Mouse (Mus musculus) embryonic facial prominence, embryonic 13.5 days (tissue): Measurements from ENCODE around the gene Rab20. TPM values are rescaled to one million over a fixed set of nuclear protein-coding genes. Genes with fewer than 3 reads are reported as not detected.
"Not testable (repeated sequence)": the region's sequence is repeated elsewhere in the genome, so short reads cannot be mapped to it uniquely, and the experiment has no call there.

ENCODE experiments used
- ATAC-seq: fragments of 200-750 bp; cut with Nextera tagmentation; 2 replicates; pipeline ENCODE4 v1.8.0; 2017; ENCODE audit warnings: low read depth; ENCODE audit not compliant: insufficient number of reproducible peaks, insufficient read depth, low FRiP score, low TSS enrichment
- H3K27ac ChIP-seq: fragments of 300-500 bp; sonication (generic); 2 replicates; pipeline ENCODE4 v1.5.1; 2015; ENCODE audit warnings: moderate library complexity, mild to moderate bottlenecking, inconsistent platforms
- H3K27me3 ChIP-seq: fragments of 300-500 bp; sonication (generic); 2 replicates; pipeline ENCODE4 v1.6.1; 2015; ENCODE audit warnings: mild to moderate bottlenecking, inconsistent platforms
- H3K36me3 ChIP-seq: fragments of 300-500 bp; sonication (generic); 2 replicates; pipeline ENCODE4 v1.6.1; 2015; ENCODE audit warnings: mild to moderate bottlenecking, inconsistent platforms
- H3K4me1 ChIP-seq: fragments of 300-500 bp; sonication (generic); 2 replicates; pipeline ENCODE4 v1.6.1; 2015; ENCODE audit warnings: inconsistent platforms
- H3K4me2 ChIP-seq: fragments of 300-500 bp; sonication (generic); 2 replicates; pipeline ENCODE4 v1.6.1; 2015; ENCODE audit warnings: moderate library complexity, mild to moderate bottlenecking, inconsistent platforms
- H3K4me3 ChIP-seq: fragments of 300-500 bp; sonication (generic); 2 replicates; pipeline ENCODE4 v1.5.1; 2015; ENCODE audit warnings: mild to moderate bottlenecking, inconsistent platforms
- H3K9ac ChIP-seq: fragments of 300-500 bp; sonication (generic); 2 replicates; pipeline ENCODE4 v1.6.1; 2015; ENCODE audit warnings: mild to moderate bottlenecking, inconsistent platforms
- H3K9me3 ChIP-seq: fragments of 300-500 bp; sonication (generic); 2 replicates; pipeline ENCODE4 v1.6.1; 2016; ENCODE audit warnings: inconsistent platforms
- WGBS: fragments of 180-500 bp; shearing (Covaris S2); methylation state at CpG from one replicate; pipeline ENCODE4 v1.1.7; 2015; ENCODE audit warnings: mixed read lengths; 5-methylcytosine and 5-hydroxymethylcytosine counted together
- polyA plus RNA-seq: library from polyadenylated mRNA; unstranded; fragments of >200 nt; fragmentation: Nextera tagmentation; extraction: Ambion mirVana; gene quantifications from 2 replicates; pipeline ENCODE4 v1.2.1, GENCODE M21; 2015

Gene Rab20
- polyA plus RNA-seq, 1 experiment from 2014 or later: 0.67 TPM

- Histone ChIP-seq H3K27me3 (peaks cover 88% of the 10 kb centered on the region), H3K9me3 (no peaks in the 10 kb centered on the region), H3K27ac (no peak overlapping the region), H3K4me1 (peaks cover 34% of the 10 kb centered on the region), H3K4me2 (peak overlapping the region; percentile 99), H3K4me3 (peak overlapping the region; percentile 56), H3K9ac (0 out of 2 replicates have a peak overlapping the region, but pooled peaks have one; percentile 11), H3K36me3 (no peaks in the 10 kb centered on the region)
- ATAC-seq: no peak
- WGBS: 1% methylated on average over 23 of the region's 23 CpGs
These were observed 457 bp upstream of the Rab20 start for GRCm38 (mm10) chr8:11478807-11479527.

GRCm38 (mm10) chr8:11477178-11477553 lies 1.3 kb downstream of the Rab20 start:
- no peaks in the 10 kb centered on the region for H3K9me3 ChIP-seq
- peak overlapping the region; percentile 99 for H3K4me2 ChIP-seq
- peaks cover 96% of the 10 kb centered on the region for H3K27me3 ChIP-seq
- no peak overlapping the region for H3K27ac ChIP-seq
- peak overlapping the region; percentile 56 for H3K4me3 ChIP-seq
- WGBS: 4% methylated on average over 9 of the region's 9 CpGs
- no peaks in the 10 kb centered on the region for H3K36me3 ChIP-seq
- H3K9ac ChIP-seq: no peak overlapping the region
- peaks cover 34% of the 10 kb centered on the region for H3K4me1 ChIP-seq
- ATAC-seq: no peak

GRCm38 (mm10) chr8:11476338-11477177 lies 2.0 kb downstream of the Rab20 start:
- peak overlapping the region; percentile 99 for H3K4me2 ChIP-seq
- H3K27ac ChIP-seq: no peak overlapping the region
- no peaks in the 10 kb centered on the region for H3K36me3 ChIP-seq
- no peak overlapping the region for H3K9ac ChIP-seq
- peaks cover 34% of the 10 kb centered on the region for H3K4me1 ChIP-seq
- 5% methylated on average over 24 of the region's 24 CpGs for WGBS
- peaks cover 96% of the 10 kb centered on the region for H3K27me3 ChIP-seq
- ATAC-seq: no peak
- no peaks in the 10 kb centered on the region for H3K9me3 ChIP-seq
- H3K4me3 ChIP-seq: peak overlapping the region; percentile 56

- no peaks in the 10 kb centered on the region for H3K36me3 ChIP-seq
- no peak overlapping the region for H3K9ac ChIP-seq
- H3K4me2 ChIP-seq: no peak overlapping the region
- no peak overlapping the region for H3K27ac ChIP-seq
- peaks cover 34% of the 10 kb centered on the region for H3K4me1 ChIP-seq
- ATAC-seq: no peak
- no peaks in the 10 kb centered on the region for H3K9me3 ChIP-seq
- peaks cover 93% of the 10 kb centered on the region for H3K27me3 ChIP-seq
- H3K4me3 ChIP-seq: no peak overlapping the region
- WGBS: 23% methylated on average over 2 of the region's 2 CpGs
These were observed 2.6 kb downstream of the Rab20 start for GRCm38 (mm10) chr8:11475876-11476275.

GRCm38 (mm10) chr8:11475397-11475796 lies 3.1 kb downstream of the Rab20 start:
- no peaks in the 10 kb centered on the region for H3K36me3 ChIP-seq
- H3K27ac ChIP-seq: no peak overlapping the region
- no peak overlapping the region for H3K4me2 ChIP-seq
- H3K4me1 ChIP-seq: peaks cover 34% of the 10 kb centered on the region
- 9% methylated on average over 9 of the region's 10 CpGs for WGBS
- H3K9me3 ChIP-seq: no peaks in the 10 kb centered on the region
- no peak overlapping the region for H3K9ac ChIP-seq
- H3K4me3 ChIP-seq: no peak overlapping the region
- ATAC-seq: no peak
- H3K27me3 ChIP-seq: peaks cover 91% of the 10 kb centered on the region

- Histone ChIP-seq H3K4me1 (peaks cover 19% of the 10 kb centered on the region), H3K9ac (no peak overlapping the region)
These were observed 5.4 kb downstream of the Rab20 start for GRCm38 (mm10) chr8:11473072-11473471.

GRCm38 (mm10) chr8:11471309-11471708 lies 7.2 kb downstream of the Rab20 start:
- WGBS: 39% methylated on average over 8 of the region's 8 CpGs
- H3K36me3 ChIP-seq: no peaks in the 10 kb centered on the region
- peaks cover 50% of the 10 kb centered on the region for H3K27me3 ChIP-seq

More at GRCm38 (mm10) chr8:11473072-11473471, 5.4 kb downstream of the Rab20 start:
- H3K27ac ChIP-seq: no peak overlapping the region
- no peak for ATAC-seq
- no peak overlapping the region for H3K4me2 ChIP-seq
- peaks cover 68% of the 10 kb centered on the region for H3K27me3 ChIP-seq
- H3K36me3 ChIP-seq: no peaks in the 10 kb centered on the region
- 32% methylated on average over 4 of the region's 4 CpGs for WGBS
- H3K9me3 ChIP-seq: no peaks in the 10 kb centered on the region
- no peak overlapping the region for H3K4me3 ChIP-seq

GRCm38 (mm10) chr8:11470694-11471093 lies 7.8 kb downstream of the Rab20 start:
- no peak overlapping the region for H3K4me2 ChIP-seq
- ATAC-seq: no peak
- H3K4me1 ChIP-seq: 0 out of 2 replicates have a peak, but pooled peaks cover 13% of the 10 kb centered on the region
- WGBS: 71% methylated on average over 7 of the region's 7 CpGs
- no peak overlapping the region for H3K27ac ChIP-seq
- H3K9me3 ChIP-seq: no peaks in the 10 kb centered on the region
- no peaks in the 10 kb centered on the region for H3K36me3 ChIP-seq
- H3K9ac ChIP-seq: no peak overlapping the region
- H3K27me3 ChIP-seq: peaks cover 44% of the 10 kb centered on the region
- H3K4me3 ChIP-seq: no peak overlapping the region

More at GRCm38 (mm10) chr8:11471309-11471708, 7.2 kb downstream of the Rab20 start:
- no peak overlapping the region for H3K4me2 ChIP-seq
- H3K27ac ChIP-seq: no peak overlapping the region
- no peak overlapping the region for H3K9ac ChIP-seq
- ATAC-seq: no peak
- no peaks in the 10 kb centered on the region for H3K9me3 ChIP-seq
- peaks cover 9% of the 10 kb centered on the region for H3K4me1 ChIP-seq
- H3K4me3 ChIP-seq: no peak overlapping the region

DNA sequence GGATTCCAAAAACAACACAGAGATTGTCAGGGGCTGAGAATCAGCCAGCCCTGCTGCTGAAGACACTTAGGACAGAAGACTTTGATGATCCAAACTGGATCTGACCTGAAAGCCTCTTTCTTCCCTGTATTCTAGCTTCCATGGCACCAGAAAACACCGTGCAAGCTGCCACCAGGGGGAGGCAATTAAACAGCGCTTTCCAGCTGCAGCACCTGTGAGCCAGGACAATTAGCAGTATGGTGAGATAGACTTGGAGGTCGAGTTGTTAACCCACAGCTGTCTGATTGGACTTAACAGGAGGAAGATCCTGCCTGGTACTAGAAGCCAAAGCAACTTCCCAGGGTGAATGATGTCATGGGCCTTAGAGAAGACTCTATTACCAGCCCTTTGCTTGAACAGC lies 9.4 kb downstream of the Rab20 start:
- Histone ChIP-seq H3K4me3 (no peak overlapping the region), H3K4me2 (no peak overlapping the region), H3K36me3 (no peaks in the 10 kb centered on the region), H3K9ac (no peak overlapping the region), H3K27ac (no peak overlapping the region), H3K4me1 (0 out of 2 replicates have a peak, but pooled peaks cover 8% of the 10 kb centered on the region), H3K9me3 (no peaks in the 10 kb centered on the region), H3K27me3 (peaks cover 28% of the 10 kb centered on the region)
- no peak for ATAC-seq
- WGBS: 6% methylated on average over 3 of the region's 3 CpGs

DNA sequence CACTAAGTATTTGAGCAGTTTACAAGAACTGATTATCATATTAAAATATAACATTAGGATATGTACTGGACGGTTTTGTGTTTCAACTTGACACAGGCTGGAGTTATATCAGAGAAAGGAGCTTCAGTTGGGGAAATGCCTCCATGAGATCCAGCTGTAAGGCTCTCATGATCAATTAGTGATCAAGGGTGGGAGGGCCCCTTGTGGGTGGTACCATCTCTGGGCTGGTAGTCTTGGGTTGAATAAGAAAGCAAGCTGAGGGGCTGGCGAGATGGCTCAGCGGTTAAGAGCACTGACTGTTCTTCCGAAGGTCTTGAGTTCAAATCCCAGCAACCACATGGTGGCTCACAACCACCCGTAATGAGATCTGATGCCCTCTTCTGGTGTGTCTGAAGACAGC lies 12.0 kb downstream of the Rab20 start:
- not testable (repeated sequence) for H3K27ac ChIP-seq, H3K9me3 ChIP-seq, H3K27me3 ChIP-seq, H3K4me3 ChIP-seq, H3K36me3 ChIP-seq, ATAC-seq, H3K4me2 ChIP-seq, H3K9ac ChIP-seq, H3K4me1 ChIP-seq
- WGBS: 78% methylated on average over 5 of the region's 5 CpGs

DNA sequence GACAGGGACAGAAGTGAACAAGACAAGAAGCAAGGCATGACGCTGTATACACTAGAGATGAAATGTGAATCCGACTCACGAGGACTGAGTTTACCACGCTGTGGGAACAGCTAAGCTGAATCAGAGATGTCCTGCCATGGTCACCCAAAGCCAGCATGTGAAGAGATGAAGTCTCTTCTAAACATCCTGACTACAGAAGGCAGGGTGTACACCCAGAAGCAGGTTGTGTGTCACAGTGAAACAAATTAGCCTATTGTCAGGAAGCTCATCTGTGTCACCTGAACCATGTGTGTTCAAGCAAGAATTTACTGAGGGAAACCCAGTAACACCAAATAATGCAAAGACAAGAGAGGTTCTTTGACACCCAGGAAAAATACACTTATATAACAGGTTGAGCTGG lies 12.9 kb downstream of the Rab20 start:
- no peak overlapping the region for H3K4me2 ChIP-seq
- H3K9me3 ChIP-seq: no peaks in the 10 kb centered on the region
- peaks cover 13% of the 10 kb centered on the region; the same call in 1 of the 2 replicates for H3K4me1 ChIP-seq
- H3K27me3 ChIP-seq: no peaks in the 10 kb centered on the region; the same call in 1 of the 2 replicates
- no peak overlapping the region for H3K9ac ChIP-seq
- H3K36me3 ChIP-seq: no peaks in the 10 kb centered on the region
- no peak for ATAC-seq
- WGBS: 77% methylated on average over 4 of the region's 4 CpGs
- no peak overlapping the region for H3K27ac ChIP-seq
- no peak overlapping the region for H3K4me3 ChIP-seq

- H3K27ac ChIP-seq: no peak overlapping the region
- ATAC-seq: no peak
- 60% methylated on average over 3 of the region's 3 CpGs for WGBS
These were observed 13.9 kb downstream of the Rab20 start for GRCm38 (mm10) chr8:11464707-11464964.

More at GRCm38 (mm10) chr8:11464707-11464964, 13.9 kb downstream of the Rab20 start:
- Histone ChIP-seq H3K9me3 (no peaks in the 10 kb centered on the region), H3K9ac (no peak overlapping the region), H3K27me3 (no peaks in the 10 kb centered on the region), H3K4me1 (peaks cover 15% of the 10 kb centered on the region; the same call in 1 of the 2 replicates), H3K4me3 (no peak overlapping the region), H3K36me3 (no peaks in the 10 kb centered on the region), H3K4me2 (no peak overlapping the region)
